Mouse (Mus musculus): ENCODE results near the gene Tmem120b.

- no peak for TF ChIP-seq CTCF (IDR thresholded peaks at IDR 0.05)
- TF ChIP-seq EP300 (IDR thresholded peaks at IDR 0.05) = no peak
Observed at GRCm38 (mm10) chr5:123088784-123089183, 20.6 kb downstream of the Tmem120b start.

Data from lung, postnatal 0 days (tissue).